Mouse (Mus musculus): ENCODE data around the gene Zfp57. TPM values are rescaled to one million over a fixed set of nuclear protein-coding genes. Genes with fewer than 3 reads are reported as not detected.
"Not testable (repeated sequence)": the region's sequence is repeated elsewhere in the genome, so short reads cannot be mapped to it uniquely, and the experiment has no call there.

The Zfp57 gene
- polyA plus RNA-seq, 1 experiment from 2014 or later = 61.6 TPM

DNA sequence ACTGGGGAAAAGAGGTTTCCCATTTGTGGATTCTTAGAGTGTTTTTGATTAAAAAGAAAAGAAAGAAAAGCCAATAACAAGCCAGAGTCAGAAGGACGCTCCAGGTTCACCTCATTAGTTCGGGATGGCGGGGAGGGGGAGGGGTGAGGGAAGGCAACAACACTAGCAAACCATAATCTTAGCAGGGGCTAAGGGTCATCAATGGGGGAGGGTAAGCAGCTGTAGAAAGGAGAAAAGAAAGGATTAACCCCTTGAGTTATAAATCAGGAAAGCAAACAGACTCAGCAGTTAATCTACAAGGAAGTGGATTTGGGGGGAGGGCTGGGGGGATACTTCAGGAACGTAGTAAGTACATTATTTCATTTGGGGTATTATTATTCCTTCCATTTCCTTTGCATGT is 19.1 kb upstream of the Zfp57 start:
- Histone ChIP-seq H3K9me3 (replicated peaks) (no peaks in the 10 kb centered on the region), H3K27me3 (ENCODE audit: low read depth, poor library complexity, severe bottlenecking) (peaks cover 72% of the 10 kb centered on the region), H3K4me3 (peak overlapping the region; percentile 30), H3K27ac (replicated peaks) (no peak overlapping the region), H3K36me3 (no peaks in the 10 kb centered on the region), H3K4me1 (peaks cover 23% of the 10 kb centered on the region)
- DNase-seq (ENCODE audit: low spot score) = peak; percentile 47
- WGBS = 4% methylated on average over 4 of the region's 4 CpGs

DNA sequence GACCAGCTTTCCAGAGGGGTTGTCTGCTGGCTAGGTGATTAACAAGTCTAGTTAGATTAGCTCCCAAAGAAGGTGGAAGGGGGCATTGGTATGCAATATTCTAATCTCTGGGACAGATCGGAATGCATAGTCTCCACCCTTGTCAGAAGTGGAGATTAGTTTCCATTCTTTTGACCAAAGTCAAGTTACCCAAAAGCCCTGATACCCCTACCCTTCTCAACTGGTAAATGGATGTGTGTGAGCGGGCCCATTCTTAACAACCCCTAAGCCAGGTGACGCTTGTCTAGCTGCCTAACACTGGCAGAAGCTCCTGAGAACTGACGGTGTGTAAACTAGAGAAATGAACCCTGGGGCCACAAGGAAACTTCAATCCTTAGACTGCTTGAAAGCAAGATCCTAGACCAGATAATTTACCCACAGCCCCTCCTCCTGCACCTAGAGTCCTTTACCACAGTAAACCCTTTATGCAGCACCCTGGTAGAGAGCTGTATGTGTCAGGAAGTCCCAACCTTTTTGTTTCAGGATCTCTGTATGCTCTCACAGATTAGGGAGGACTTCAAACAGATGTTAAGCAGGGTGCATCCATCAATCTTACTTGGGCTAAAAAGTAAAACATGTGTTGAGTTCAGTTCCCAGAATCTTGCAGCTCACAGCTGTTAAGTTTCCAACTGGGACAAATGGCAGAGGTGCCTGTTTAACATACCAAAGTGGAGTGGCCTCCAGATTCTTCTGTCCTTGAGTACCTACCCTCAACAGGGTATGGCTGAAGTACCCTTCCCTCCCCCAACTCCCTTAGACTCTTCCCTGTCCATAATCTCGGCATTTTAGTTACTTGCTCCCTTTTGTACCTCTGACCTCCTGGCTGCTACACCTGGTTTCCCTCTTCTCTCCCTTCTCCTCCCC is 18.5 kb upstream of the Zfp57 start:
- peaks cover 74% of the 10 kb centered on the region for H3K27me3 ChIP-seq (ENCODE audit: low read depth, poor library complexity, severe bottlenecking)
- no peaks in the 10 kb centered on the region for H3K9me3 ChIP-seq (replicated peaks)
- H3K36me3 ChIP-seq = no peaks in the 10 kb centered on the region
- DNase-seq (ENCODE audit: low spot score) = no peak
- H3K4me3 ChIP-seq = peak overlapping the region; percentile 30; the same call in 1 of the 2 replicates
- 31% methylated on average over 5 of the region's 5 CpGs for WGBS
- H3K4me1 ChIP-seq = peaks cover 23% of the 10 kb centered on the region
- H3K27ac ChIP-seq (replicated peaks) = no peak overlapping the region

DNA sequence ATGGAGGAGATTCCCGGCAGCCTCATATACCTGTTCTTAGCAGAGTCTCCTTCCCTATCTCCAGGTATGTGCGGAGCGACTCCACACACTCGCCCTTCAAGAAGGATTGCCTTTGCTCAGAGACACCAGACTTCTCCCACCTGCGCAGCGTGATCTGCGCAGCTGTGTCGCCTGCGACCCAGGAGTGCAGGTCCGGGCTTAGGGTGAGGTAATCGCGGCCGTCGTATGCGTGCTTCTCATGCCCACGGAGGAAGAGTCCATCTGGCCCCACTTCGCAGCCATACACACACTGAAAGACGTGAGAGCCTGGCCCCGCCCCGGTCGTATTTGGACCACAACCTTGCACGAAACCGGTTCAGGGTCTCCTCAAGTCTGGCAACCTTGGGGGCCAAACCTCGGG is 12.5 kb upstream of the Zfp57 start:
- Histone ChIP-seq H3K9me3 (replicated peaks) (no peaks in the 10 kb centered on the region), H3K36me3 (no peaks in the 10 kb centered on the region), H3K4me1 (peaks cover 6% of the 10 kb centered on the region; the same call in 1 of the 2 replicates), H3K27ac (replicated peaks) (no peak overlapping the region), H3K27me3 (ENCODE audit: low read depth, poor library complexity, severe bottlenecking) (peaks cover 66% of the 10 kb centered on the region), H3K4me3 (peak overlapping the region; percentile 28)
- no peak for DNase-seq (ENCODE audit: low spot score)
- 4% methylated on average over 24 of the region's 24 CpGs for WGBS

DNA sequence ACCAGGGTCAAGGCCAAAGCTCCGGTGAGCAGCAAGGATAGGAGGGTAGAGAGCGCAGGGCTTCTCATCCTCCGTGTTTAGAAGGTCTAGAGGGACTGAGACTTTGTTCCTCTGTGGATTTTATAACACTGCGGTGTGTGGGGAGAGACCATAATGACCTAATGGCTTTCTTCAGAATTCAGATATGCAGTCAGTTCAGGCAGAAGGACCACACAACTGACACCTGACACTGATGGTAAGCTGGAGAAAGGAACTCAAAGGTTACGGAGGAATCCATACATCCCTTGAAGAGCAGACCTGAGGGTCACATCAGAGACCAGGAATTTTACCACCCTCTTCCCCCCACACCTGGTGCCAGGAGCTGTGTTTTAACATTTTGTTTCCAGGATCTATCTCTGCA is 11.5 kb upstream of the Zfp57 start, which contains the start of gene H2-M5:
TSS of gene H2-M5 (minus strand) at position 101 of the 400 bp plus-strand sequence.
- Histone ChIP-seq H3K9me3 (replicated peaks) (no peaks in the 10 kb centered on the region), H3K27ac (replicated peaks) (no peak within 1 kb of the TSS), H3K27me3 (ENCODE audit: low read depth, poor library complexity, severe bottlenecking) (peaks cover 58% of the 10 kb centered on the region), H3K4me1 (peaks cover 6% of the 10 kb centered on the region; the same call in 1 of the 2 replicates), H3K36me3 (no peaks in the 10 kb centered on the region), H3K4me3 (peak within 1 kb of the TSS; percentile 28)
- no peak for DNase-seq (ENCODE audit: low spot score)
- WGBS = 18% methylated on average over 5 of the region's 5 CpGs

DNA sequence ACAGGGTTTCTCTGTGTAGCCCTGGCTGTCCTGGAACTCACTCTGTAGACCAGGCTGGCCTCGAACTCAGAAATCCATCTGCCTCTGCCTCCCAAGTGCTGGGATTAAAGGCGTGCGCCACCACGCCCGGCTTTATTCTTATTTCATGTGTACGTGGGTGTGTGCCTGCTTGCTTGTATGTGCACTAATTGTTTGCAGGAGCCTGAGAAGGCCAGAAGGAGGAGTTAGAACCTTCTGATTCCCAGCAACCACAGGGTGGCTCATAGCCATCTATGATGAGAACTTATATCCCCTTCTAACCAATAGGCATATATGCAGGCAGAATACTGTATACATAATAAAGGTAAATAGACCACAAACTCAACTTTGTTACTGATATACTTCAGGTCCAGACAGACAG is 10.3 kb upstream of the Zfp57 start:
- not testable (repeated sequence) for H3K27ac ChIP-seq (replicated peaks); H3K4me1 ChIP-seq; H3K36me3 ChIP-seq; H3K4me3 ChIP-seq; DNase-seq (ENCODE audit: low spot score); H3K9me3 ChIP-seq (replicated peaks)
- 88% methylated on average over 6 of the region's 6 CpGs for WGBS
- H3K27me3 ChIP-seq (ENCODE audit: low read depth, poor library complexity, severe bottlenecking) = peaks cover 49% of the 10 kb centered on the region

DNA sequence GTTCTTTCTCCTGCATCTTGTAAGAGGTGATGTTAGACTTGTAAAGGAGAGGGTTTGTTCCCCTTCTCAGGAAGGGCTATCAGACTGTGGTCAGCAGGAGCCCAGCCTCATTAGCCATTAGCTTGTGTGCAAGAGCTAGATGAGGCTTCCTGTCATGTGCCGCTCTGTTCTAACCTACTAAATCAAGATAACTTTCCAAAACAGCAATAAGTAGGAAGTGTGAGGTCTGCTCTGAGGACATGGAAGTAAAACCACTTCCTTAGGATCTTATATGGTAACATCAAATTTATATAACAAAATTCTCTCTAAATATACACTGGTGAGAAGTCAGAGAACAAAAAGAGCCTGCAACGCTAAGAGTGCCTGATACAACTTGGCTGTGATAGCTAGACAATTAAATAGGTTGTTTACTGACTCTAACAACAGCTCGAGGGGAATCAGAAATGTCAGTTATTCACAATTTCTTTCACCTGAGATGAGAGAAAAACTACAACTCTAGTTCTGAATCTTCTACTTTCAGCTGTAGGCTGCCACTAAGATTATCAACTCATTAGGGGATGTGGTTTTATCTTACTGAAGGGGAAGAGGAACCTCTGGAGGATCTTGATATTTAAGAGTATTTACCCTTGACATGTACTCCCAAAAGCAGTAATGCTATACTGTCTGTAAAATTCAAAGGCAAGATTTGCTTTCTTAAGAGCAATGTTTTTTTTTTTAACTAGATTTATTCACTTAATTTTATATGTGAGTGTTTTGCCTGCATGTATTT is 8.4 kb upstream of the Zfp57 start:
- no peak for DNase-seq (ENCODE audit: low spot score)
- WGBS = 83% methylated on average over 3 of the region's 3 CpGs
- no peaks in the 10 kb centered on the region for H3K9me3 ChIP-seq (replicated peaks)

DNA sequence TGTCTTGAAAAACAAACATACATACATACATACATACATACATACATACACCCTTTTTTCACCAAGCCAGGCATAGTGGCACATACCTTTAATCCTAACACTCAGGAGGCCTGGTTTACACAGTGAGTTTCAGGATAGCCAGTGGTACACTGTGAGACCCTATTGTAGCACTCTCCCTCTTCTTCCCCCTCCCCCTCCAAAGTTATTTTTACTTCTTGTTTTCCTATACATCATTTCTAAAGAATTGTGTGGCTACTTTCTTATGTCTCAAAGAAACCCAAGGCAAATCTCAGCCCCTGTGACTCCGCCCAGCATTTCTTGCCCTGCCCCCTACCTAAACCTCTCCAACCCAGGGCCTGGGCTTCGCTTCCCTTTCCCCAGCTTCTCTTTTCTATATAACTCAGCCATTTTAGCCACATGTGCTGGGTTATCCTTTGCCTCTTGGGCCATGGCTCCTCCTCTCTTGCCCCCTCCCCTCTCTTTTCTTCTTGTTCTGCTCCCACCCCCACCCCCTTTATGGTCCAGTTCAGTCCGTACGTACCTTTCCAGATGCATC is 7.1 kb upstream of the Zfp57 start:
- H3K9me3 ChIP-seq (replicated peaks) = no peaks in the 10 kb centered on the region
- no peaks in the 10 kb centered on the region for H3K36me3 ChIP-seq
- H3K4me3 ChIP-seq = no peak overlapping the region
- no peak for DNase-seq (ENCODE audit: low spot score)
- H3K4me1 ChIP-seq = 0 out of 2 replicates have a peak, but pooled peaks cover under 1% of the 10 kb centered on the region
- WGBS = 86% methylated on average over 4 of the region's 4 CpGs
- peaks cover 23% of the 10 kb centered on the region for H3K27me3 ChIP-seq (ENCODE audit: low read depth, poor library complexity, severe bottlenecking)
- H3K27ac ChIP-seq (replicated peaks) = no peak overlapping the region

More for the DNA sequence above, 8.4 kb upstream of the Zfp57 start:
- H3K36me3 ChIP-seq = no peaks in the 10 kb centered on the region
- peaks cover 6% of the 10 kb centered on the region; the same call in 1 of the 2 replicates for H3K4me1 ChIP-seq
- H3K27me3 ChIP-seq (ENCODE audit: low read depth, poor library complexity, severe bottlenecking) = peaks cover 36% of the 10 kb centered on the region
- H3K27ac ChIP-seq (replicated peaks) = no peak overlapping the region
- no peak overlapping the region for H3K4me3 ChIP-seq

DNA sequence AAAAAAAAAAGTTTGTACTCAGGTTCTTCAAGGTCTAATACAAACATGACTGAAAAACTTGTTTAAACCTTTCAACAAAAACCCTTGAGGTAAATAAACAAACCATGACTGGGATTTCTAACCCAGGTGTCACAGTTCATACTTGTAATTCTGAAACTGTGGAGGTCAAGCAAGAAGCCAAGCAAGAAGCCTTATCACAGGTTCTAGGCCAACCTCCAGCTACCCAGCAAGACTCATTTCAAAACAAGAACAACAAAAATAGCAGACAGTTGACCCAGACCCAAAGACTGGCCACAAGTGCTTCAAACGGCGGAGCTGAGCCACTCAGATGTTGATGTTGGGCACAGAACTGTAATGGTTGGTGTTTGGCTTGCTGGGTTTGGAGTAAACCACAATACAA is 6.4 kb upstream of the Zfp57 start:
- Histone ChIP-seq H3K27ac (replicated peaks) (no peak overlapping the region), H3K4me1 (no peaks in the 10 kb centered on the region), H3K36me3 (no peaks in the 10 kb centered on the region), H3K9me3 (replicated peaks) (no peaks in the 10 kb centered on the region), H3K27me3 (ENCODE audit: low read depth, poor library complexity, severe bottlenecking) (peaks cover 16% of the 10 kb centered on the region), H3K4me3 (no peak overlapping the region)
- no peak for DNase-seq (ENCODE audit: low spot score)
- WGBS = 96% methylated on average over 2 of the region's 2 CpGs

DNA sequence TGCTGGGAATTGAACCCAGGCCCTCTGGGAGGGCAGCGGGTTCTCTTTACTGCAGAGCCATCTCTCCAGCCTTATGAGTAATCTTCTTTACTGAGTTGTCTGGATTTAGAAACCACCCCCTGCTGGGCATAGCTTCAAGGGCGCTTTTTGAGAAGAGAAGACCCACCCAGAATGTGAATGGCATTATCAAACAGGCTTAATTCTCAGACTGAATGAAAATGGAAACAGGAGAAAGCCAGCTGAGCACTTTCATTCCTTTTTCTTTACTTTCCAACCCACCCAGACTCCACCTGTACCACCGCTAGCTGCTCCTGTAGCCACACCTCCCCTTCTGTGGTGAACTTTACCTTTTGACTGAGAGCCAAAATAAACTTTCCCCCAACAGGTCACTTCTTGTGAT is 5.5 kb upstream of the Zfp57 start:
- no peak overlapping the region for H3K4me3 ChIP-seq
- H3K27me3 ChIP-seq (ENCODE audit: low read depth, poor library complexity, severe bottlenecking) = peaks cover 9% of the 10 kb centered on the region
- no peaks in the 10 kb centered on the region for H3K9me3 ChIP-seq (replicated peaks)
- WGBS = 48% methylated on average over 3 of the region's 3 CpGs
- H3K4me1 ChIP-seq = no peaks in the 10 kb centered on the region
- no peak for DNase-seq (ENCODE audit: low spot score)
- H3K27ac ChIP-seq (replicated peaks) = no peak overlapping the region
- no peaks in the 10 kb centered on the region for H3K36me3 ChIP-seq

DNA sequence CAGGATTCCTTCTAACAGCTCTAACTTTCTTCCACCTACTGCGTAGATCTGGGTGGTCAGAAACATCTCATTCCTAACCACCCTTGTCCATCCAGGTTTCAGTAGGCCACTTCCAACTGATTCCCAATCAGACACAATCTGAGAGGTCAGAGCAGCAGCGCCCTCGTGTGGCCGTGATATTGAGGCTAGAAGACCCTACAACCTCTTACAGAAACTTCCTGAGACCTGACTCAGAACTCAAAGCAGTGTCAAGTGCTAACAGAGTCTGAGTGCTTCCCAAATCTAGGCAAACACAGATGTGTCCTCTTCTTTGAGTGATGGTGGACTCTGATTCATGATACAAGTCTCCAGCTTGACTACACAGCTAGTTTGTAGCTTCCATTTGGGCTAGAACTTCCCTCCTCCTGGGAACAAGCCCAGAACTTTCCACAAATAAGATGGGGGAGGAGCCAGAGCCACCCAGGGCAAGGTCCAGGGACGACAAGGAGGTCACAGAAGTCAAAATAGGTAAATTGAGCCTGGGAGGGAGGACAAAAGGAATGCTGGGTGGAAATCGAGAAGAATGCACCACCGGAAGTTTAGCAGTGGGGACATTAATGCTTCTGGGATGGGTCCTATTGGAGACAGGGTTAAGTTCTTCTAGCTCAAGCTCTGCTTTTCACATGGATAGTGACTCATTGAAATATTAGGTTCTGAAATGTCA is 3.8 kb upstream of the Zfp57 start:
- H3K36me3 ChIP-seq = no peaks in the 10 kb centered on the region
- H3K9me3 ChIP-seq (replicated peaks) = no peaks in the 10 kb centered on the region
- peak; percentile 83 for DNase-seq (ENCODE audit: low spot score)
- H3K27me3 ChIP-seq (ENCODE audit: low read depth, poor library complexity, severe bottlenecking) = no peaks in the 10 kb centered on the region
- peaks cover 4% of the 10 kb centered on the region; the same call in 1 of the 2 replicates for H3K4me1 ChIP-seq
- no peak overlapping the region for H3K27ac ChIP-seq (replicated peaks)
- WGBS = 28% methylated on average over 7 of the region's 7 CpGs
- no peak overlapping the region for H3K4me3 ChIP-seq

DNA sequence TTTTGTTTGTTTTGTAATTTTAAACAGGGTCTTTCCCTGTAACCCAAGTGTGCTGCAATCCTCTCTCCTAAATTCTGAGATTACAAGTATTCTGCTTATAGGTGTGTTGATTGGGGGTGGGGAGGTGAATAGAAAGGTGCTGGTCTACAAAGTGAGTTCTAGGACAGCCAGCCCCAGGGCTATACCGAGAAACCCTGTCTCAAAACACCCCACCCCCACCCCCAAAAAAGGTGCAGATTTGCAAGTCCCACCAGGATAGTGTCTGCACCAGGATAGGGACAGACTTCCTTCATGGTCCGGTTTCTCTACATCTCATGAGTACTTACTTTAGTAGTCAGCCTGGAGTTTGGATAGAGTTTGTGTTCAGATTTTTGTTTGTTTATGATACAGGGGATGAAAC is 2.5 kb upstream of the Zfp57 start:
- H3K27me3 ChIP-seq (ENCODE audit: low read depth, poor library complexity, severe bottlenecking) = no peaks in the 10 kb centered on the region
- no peak for DNase-seq (ENCODE audit: low spot score)
- peaks cover 14% of the 10 kb centered on the region for H3K4me1 ChIP-seq
- 76% methylated on average over 2 of the region's 2 CpGs for whole genome bisulfite sequencing
- no peaks in the 10 kb centered on the region for H3K36me3 ChIP-seq
- no peak overlapping the region for H3K4me3 ChIP-seq
- H3K27ac ChIP-seq (replicated peaks) = no peak overlapping the region
- no peaks in the 10 kb centered on the region for H3K9me3 ChIP-seq (replicated peaks)

Data from midbrain, embryonic 10.5 days (tissue).